Mouse (Mus musculus) heart, adult 2 months (tissue): ENCODE measurements around the gene Ddr2.

Experiments
- CTCF ChIP-seq: fragments of 200-600 bp; IDR thresholded peaks from 2 replicates; pipeline ENCODE4 v1.8.1; 2022; ENCODE audit warnings: antibody characterized with exemption, mild to moderate bottlenecking, moderate library complexity
- POLR2A ChIP-seq: fragments of 200-500 bp; IDR thresholded peaks from 2 replicates; pipeline ENCODE4 v1.6.1; 2011; ENCODE audit warnings: mild to moderate bottlenecking, low read depth, low read length, control low read depth; ENCODE audit not compliant: insufficient read depth

DNA sequence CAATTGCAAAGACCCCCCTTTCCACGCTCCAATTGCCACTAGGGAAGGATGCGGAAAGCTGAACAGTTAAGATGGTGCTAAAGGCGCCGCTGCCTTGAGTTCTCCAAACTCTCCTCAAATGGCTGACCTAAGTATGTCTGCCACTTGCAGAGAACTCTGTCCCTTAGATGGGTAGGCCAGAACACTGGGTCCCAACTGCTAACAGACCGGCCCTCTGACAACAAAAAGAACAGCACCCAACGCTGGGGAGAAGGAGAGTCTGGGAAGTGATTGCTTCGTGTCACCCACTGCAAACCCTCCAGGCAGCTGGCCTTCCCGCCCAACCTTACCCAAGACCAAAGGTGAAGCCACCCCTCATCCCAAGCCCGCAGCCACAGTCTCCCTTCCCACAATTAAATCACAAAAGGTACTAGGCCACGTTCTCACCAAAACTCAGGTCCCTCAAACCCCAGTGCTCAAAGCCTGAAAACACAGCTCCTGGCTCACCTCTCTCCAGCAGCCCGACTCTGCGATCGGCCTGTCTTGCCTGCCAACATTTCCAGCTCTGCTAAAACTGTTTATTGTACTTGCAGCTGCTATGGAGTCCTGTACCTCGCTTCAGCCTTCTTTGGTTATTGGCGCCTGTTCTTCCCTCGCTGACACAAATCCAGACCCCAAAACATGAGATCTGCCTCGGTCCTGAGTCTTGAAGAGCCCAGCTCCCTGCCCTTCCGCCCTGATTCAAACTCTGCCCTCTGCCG, 616 bp downstream of the Ddr2 start:
- TF ChIP-seq CTCF: no peak
- no peak for TF ChIP-seq POLR2A
